Mouse (Mus musculus) spleen, adult 2 months (tissue): ENCODE results near the gene Gm10644.

Experiments
- CTCF ChIP-seq: fragments of 200-500 bp; IDR thresholded peaks from 2 replicates; pipeline ENCODE4 v1.5.1; 2011; ENCODE audit warnings: mild to moderate bottlenecking, inconsistent platforms; ENCODE audit not compliant: insufficient read depth, insufficient read length, insufficient replicate concordance; ENCODE audit errors: extremely low read depth
- POLR2A ChIP-seq: fragments of 200-500 bp; IDR thresholded peaks from 2 replicates; pipeline ENCODE4 v1.6.1; 2011; ENCODE audit warnings: low read depth, low read length, inconsistent platforms

DNA sequence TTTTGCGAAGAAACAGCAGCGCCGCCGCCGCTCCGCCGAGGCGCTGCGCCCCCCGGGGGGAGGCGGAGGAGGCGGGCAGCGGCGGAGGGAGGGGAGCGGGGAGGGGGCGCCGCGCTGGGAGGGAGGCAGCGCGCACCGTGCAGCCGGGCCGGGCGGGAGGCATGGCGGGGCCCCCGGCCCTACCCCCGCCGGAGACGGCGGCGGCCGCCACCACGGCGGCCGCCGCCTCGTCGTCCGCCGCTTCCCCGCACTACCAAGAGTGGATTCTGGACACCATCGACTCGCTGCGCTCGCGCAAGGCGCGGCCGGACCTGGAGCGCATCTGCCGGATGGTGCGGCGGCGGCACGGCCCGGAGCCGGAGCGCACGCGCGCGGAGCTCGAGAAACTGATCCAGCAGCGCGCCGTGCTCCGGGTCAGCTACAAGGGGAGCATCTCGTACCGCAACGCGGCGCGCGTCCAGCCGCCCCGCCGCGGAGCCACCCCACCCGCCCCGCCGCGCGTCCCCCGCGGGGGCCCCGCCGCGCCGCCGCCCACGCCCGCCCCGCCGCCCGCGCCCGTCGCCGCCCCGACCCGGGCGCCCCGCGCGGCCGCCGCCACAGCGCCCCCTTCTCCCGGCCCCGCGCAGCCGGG is 42.6 kb upstream of the Gm10644 start, which contains the start of gene Samd1:
- no peak for TF ChIP-seq POLR2A
- TF ChIP-seq CTCF: no peak
